8 mouse cellular contexts compared by ENCODE assay signal in the genomic region with DNA sequence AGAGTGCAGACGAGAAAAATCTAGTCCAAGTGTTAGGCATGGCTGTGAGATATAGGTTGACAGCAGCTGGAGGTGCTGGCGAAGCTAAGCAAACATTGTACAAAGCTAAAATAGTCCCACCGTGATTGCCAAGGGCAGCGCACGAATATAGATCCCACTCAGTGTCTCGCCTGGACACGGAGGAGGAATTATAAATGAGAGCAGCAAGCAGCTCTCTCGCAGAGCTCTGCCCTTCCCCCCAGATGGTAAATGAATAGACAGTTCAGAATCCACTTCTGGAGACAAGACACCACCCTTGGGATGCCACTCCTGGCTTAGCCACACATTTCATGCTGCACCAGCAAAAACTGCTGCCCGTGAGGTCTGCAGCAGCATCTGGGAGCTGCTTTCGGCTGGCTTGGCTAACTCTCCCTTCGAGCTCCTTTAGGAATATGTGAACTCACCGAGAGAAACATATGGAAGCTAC.
DNase-seq lines count a peak whose midpoint lies in the region; ATAC-seq and TF ChIP-seq lines count a peak whose summit lies in the region.

No protein-coding gene starts in this region.

- no peak overlapping the region for H3K9ac ChIP-seq in forebrain, embryonic 15.5 days (replicated peaks)
- no peak overlapping the region for H3K9ac ChIP-seq in forebrain, embryonic 11.5 days (ENCODE audit: low read length)
- no peak overlapping the region for H3K9ac ChIP-seq in hindbrain, embryonic 11.5 days (ENCODE audit: low read depth, low read length)
- H3K9ac ChIP-seq in limb, embryonic 13.5 days = no peak overlapping the region

- no peak for TF ChIP-seq CTCF in brain, embryonic 14.5 days (IDR thresholded peaks at IDR 0.05; ENCODE audit: borderline replicate concordance, extremely low read depth, insufficient read depth, insufficient read length)

- no peaks in the 10 kb centered on the region for H3K36me3 ChIP-seq in forebrain, embryonic 15.5 days
- no peaks in the 10 kb centered on the region for H3K36me3 ChIP-seq in forebrain, embryonic 11.5 days (ENCODE audit: control insufficient read depth, insufficient read depth, low read length)
- H3K36me3 ChIP-seq in hindbrain, embryonic 11.5 days (ENCODE audit: control insufficient read depth, insufficient read depth, low read length) = no peaks in the 10 kb centered on the region
- no peaks in the 10 kb centered on the region for H3K36me3 ChIP-seq in limb, embryonic 13.5 days

- TF ChIP-seq POLR2A in brain, embryonic 14.5 days (IDR thresholded peaks at IDR 0.05; ENCODE audit: borderline replicate concordance, extremely low read depth, insufficient read depth, insufficient read length, poor library complexity, severe bottlenecking) = no peak

- no peak overlapping the region for H3K4me2 ChIP-seq in forebrain, embryonic 15.5 days (replicated peaks)
- no peak overlapping the region for H3K4me2 ChIP-seq in forebrain, embryonic 11.5 days (ENCODE audit: low read depth, low read length, severe bottlenecking)
- no peak overlapping the region for H3K4me2 ChIP-seq in hindbrain, embryonic 11.5 days (replicated peaks; ENCODE audit: low read depth, low read length)
- H3K4me2 ChIP-seq in limb, embryonic 13.5 days (replicated peaks) = peak overlapping the region; percentile 47

- H3K4me3 ChIP-seq in forebrain, embryonic 15.5 days = no peak overlapping the region
- no peak overlapping the region for H3K4me3 ChIP-seq in forebrain, embryonic 11.5 days (ENCODE audit: low read depth, low read length)
- H3K4me3 ChIP-seq in hindbrain, embryonic 11.5 days (ENCODE audit: low read depth, low read length) = no peak overlapping the region
- no peak overlapping the region for H3K4me3 ChIP-seq in limb, embryonic 13.5 days

- H3K27me3 ChIP-seq in forebrain, embryonic 15.5 days = no peaks in the 10 kb centered on the region
- H3K27me3 ChIP-seq in forebrain, embryonic 11.5 days (ENCODE audit: control insufficient read depth, insufficient read depth, low read length) = no peaks in the 10 kb centered on the region
- no peaks in the 10 kb centered on the region for H3K27me3 ChIP-seq in hindbrain, embryonic 11.5 days (ENCODE audit: control insufficient read depth, insufficient read depth, low read length)
- H3K27me3 ChIP-seq in limb, embryonic 13.5 days = no peaks in the 10 kb centered on the region

- peak; percentile 9 for ATAC-seq in forebrain, embryonic 15.5 days (replicated peaks)
- no peak for ATAC-seq in forebrain, embryonic 11.5 days (replicated peaks; ENCODE audit: low FRiP score)
- ATAC-seq in hindbrain, embryonic 11.5 days (ENCODE audit: low FRiP score) = 0 out of 2 replicates have a peak, but pooled peaks have one; percentile 25
- peak; percentile 76 for ATAC-seq in limb, embryonic 13.5 days (ENCODE audit: low FRiP score, low read depth)

- H3K27ac ChIP-seq in forebrain, embryonic 15.5 days (replicated peaks) = no peak overlapping the region
- no peak overlapping the region for H3K27ac ChIP-seq in forebrain, embryonic 11.5 days (ENCODE audit: low read depth, low read length)
- H3K27ac ChIP-seq in hindbrain, embryonic 11.5 days (ENCODE audit: low read depth, low read length) = no peak overlapping the region
- peak overlapping the region; percentile 75; the same call in 1 of the 2 replicates for H3K27ac ChIP-seq in limb, embryonic 13.5 days

- H3K4me1 ChIP-seq in forebrain, embryonic 15.5 days = peaks cover 4% of the 10 kb centered on the region; the same call in 1 of the 2 replicates
- no peaks in the 10 kb centered on the region for H3K4me1 ChIP-seq in forebrain, embryonic 11.5 days (replicated peaks; ENCODE audit: control insufficient read depth, insufficient read depth, low read length)
- H3K4me1 ChIP-seq in hindbrain, embryonic 11.5 days (replicated peaks; ENCODE audit: control insufficient read depth, insufficient read depth, low read length) = no peaks in the 10 kb centered on the region
- peaks cover 36% of the 10 kb centered on the region for H3K4me1 ChIP-seq in limb, embryonic 13.5 days

- WGBS in forebrain, embryonic 15.5 days = 64% methylated on average over 12 of the region's 12 CpGs
- 74% methylated on average over 12 of the region's 12 CpGs for WGBS in forebrain, embryonic 11.5 days
- 67% methylated on average over 12 of the region's 12 CpGs for WGBS in hindbrain, embryonic 11.5 days
- 48% methylated on average over 12 of the region's 12 CpGs for WGBS in limb, embryonic 13.5 days

- no peak for DNase-seq in forebrain, embryonic 11.5 days (ENCODE audit: low spot score)
- DNase-seq in brain, embryonic 14.5 days (ENCODE audit: low read depth) = peak; percentile 33
- DNase-seq in hindbrain, embryonic 11.5 days (ENCODE audit: low spot score) = no peak
- DNase-seq in layer of hippocampus, postnatal 10 days (ENCODE audit: low spot score in 2 of 2) = no peak
- DNase-seq in layer of hippocampus, postnatal 36 days = no peak
- no peak for DNase-seq in B cell, adult 2 months

- H3K9me3 ChIP-seq in forebrain, embryonic 15.5 days = no peaks in the 10 kb centered on the region
- H3K9me3 ChIP-seq in forebrain, embryonic 11.5 days (ENCODE audit: control insufficient read depth, low read length) = no peaks in the 10 kb centered on the region
- H3K9me3 ChIP-seq in hindbrain, embryonic 11.5 days (ENCODE audit: control insufficient read depth, low read length) = no peaks in the 10 kb centered on the region
- no peaks in the 10 kb centered on the region for H3K9me3 ChIP-seq in limb, embryonic 13.5 days
